Mouse (Mus musculus) naive thymus-derived CD4-positive, alpha-beta T cell, adult 2 months (primary cell): ENCODE results near the gene Adamts10.

Source experiments
- DNase-seq: peaks from one replicate; pipeline ENCODE4 v3.0.0-alpha.2; 2011; ENCODE audit warnings: low read depth

Adamts10 gene

GRCm38 (mm10) chr17:33554536-33554935 lies 30.5 kb downstream of the Adamts10 start:
- peak; percentile 21 for DNase-seq

- peak; percentile 56 for DNase-seq
Observed at GRCm38 (mm10) chr17:33555223-33555855, 31.3 kb downstream of the Adamts10 start, which contains the start of gene Myo1f. TSS of gene Myo1f (plus strand) at chr17:33555707.

- DNase-seq, result no peak
Observed at GRCm38 (mm10) chr17:33557922-33558321, 33.9 kb downstream of the Adamts10 start.

GRCm38 (mm10) chr17:33563527-33564076 lies 39.6 kb downstream of the Adamts10 start:
- DNase-seq, result peak; percentile 15

- DNase-seq, result no peak
Observed at GRCm38 (mm10) chr17:33564599-33564998, 40.6 kb downstream of the Adamts10 start.

GRCm38 (mm10) chr17:33566182-33566581 lies 42.2 kb downstream of the Adamts10 start:
- no peak for DNase-seq

- no peak for DNase-seq
Observed at GRCm38 (mm10) chr17:33584061-33584460, 60.1 kb downstream of the Adamts10 start.

GRCm38 (mm10) chr17:33586011-33586410 lies 62.0 kb downstream of the Adamts10 start:
- DNase-seq, result no peak

- no peak for DNase-seq
Observed at GRCm38 (mm10) chr17:33597271-33597670, 73.3 kb downstream of the Adamts10 start.

- DNase-seq, result no peak
Observed at GRCm38 (mm10) chr17:33598506-33598905, 74.5 kb downstream of the Adamts10 start.

- DNase-seq, result no peak
Observed at GRCm38 (mm10) chr17:33599836-33600475, 76.0 kb downstream of the Adamts10 start.

- DNase-seq, result no peak
Observed at GRCm38 (mm10) chr17:33600831-33601230, 76.8 kb downstream of the Adamts10 start.

- no peak for DNase-seq
Observed at GRCm38 (mm10) chr17:33601947-33602346, 77.9 kb downstream of the Adamts10 start.
